Mouse (Mus musculus) small intestine, adult 2 months (tissue): ENCODE results near the gene Gpi1. TPM values are rescaled to one million over a fixed set of nuclear protein-coding genes. Genes with fewer than 3 reads are reported as not detected.
"Not testable (repeated sequence)": the region's sequence is repeated elsewhere in the genome, so short reads cannot be mapped to it uniquely, and the experiment has no call there.

Experiments used
- H3K27ac ChIP-seq: fragments of 200-500 bp; 2 replicates; pipeline ENCODE4 v1.5.1; 2012; ENCODE audit warnings: low read depth, low read length, control low read depth, inconsistent platforms; ENCODE audit not compliant: insufficient read depth
- H3K27me3 ChIP-seq: fragments of 200-500 bp; 2 replicates; pipeline ENCODE4 v1.6.1; 2012; ENCODE audit warnings: mild to moderate bottlenecking, moderate library complexity, low read length, inconsistent platforms; ENCODE audit not compliant: control insufficient read depth, insufficient read depth
- H3K36me3 ChIP-seq: fragments of 200-500 bp; 2 replicates; pipeline ENCODE4 v1.6.1; 2012; ENCODE audit warnings: mild to moderate bottlenecking, low read length, control low read depth, inconsistent platforms; ENCODE audit not compliant: control insufficient read depth, insufficient read depth
- H3K4me1 ChIP-seq: fragments of 200-500 bp; 2 replicates; pipeline ENCODE4 v1.6.1; 2012; ENCODE audit warnings: low read length, inconsistent platforms, mixed read lengths; ENCODE audit not compliant: control insufficient read depth, insufficient read depth, insufficient read length
- H3K4me3 ChIP-seq: fragments of 200-500 bp; 2 replicates; pipeline ENCODE4 v1.5.1; 2012; ENCODE audit warnings: low read depth, mild to moderate bottlenecking, control low read depth, inconsistent platforms, low read length, moderate library complexity
- CTCF ChIP-seq: fragments of 200-500 bp; IDR thresholded peaks from 2 replicates; pipeline ENCODE4 v1.5.1; 2012; ENCODE audit warnings: low read depth, mild to moderate bottlenecking, control low read depth, inconsistent platforms, low read length, moderate library complexity, mixed read lengths; ENCODE audit not compliant: insufficient replicate concordance, insufficient read length; ENCODE audit errors: extremely low read depth
- POLR2A ChIP-seq: fragments of 200-500 bp; IDR thresholded peaks from 2 replicates; pipeline ENCODE4 v1.6.1; 2012; ENCODE audit warnings: low read depth, mild to moderate bottlenecking, control low read depth, inconsistent platforms, low read length, moderate library complexity
- WGBS: fragments of 180-500 bp; shearing (Covaris S2); methylation state at CpG from one replicate; pipeline ENCODE4 v1.1.7; 2018; 5-methylcytosine and 5-hydroxymethylcytosine counted together
- polyA plus RNA-seq: library from polyadenylated mRNA; depleted of rRNA; stranded (reverse); fragments of >200 nt; gene quantifications from 2 replicates; pipeline ENCODE4 v1.2.3, GENCODE M21; 2012

The Gpi1 gene
- polyA plus RNA-seq, 1 experiment = 420 TPM

DNA sequence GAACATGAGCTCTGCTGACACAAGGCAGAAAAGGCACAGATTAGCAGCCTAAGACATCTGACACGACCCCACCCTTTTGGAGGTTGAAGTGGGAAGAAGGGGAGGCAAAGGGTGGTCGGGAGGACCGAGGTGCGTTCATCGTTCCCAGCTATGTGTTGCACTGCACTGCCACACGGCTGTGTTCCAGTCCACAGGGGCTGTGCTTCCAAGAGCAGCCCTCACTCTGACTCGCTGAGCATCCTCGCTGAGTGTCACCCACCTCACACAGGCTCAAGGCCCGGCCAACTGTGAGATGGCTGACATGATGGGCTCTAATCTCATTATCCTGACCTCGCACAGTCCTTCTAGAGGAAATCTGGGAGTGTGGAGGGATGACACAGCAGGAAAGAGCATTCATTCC lies 13.7 kb downstream of the Gpi1 start:
- no peaks in the 10 kb centered on the region for H3K27me3 ChIP-seq
- peak overlapping the region; percentile 58; the same call in 1 of the 2 replicates for H3K27ac ChIP-seq
- no peak overlapping the region for H3K4me3 ChIP-seq
- H3K4me1 ChIP-seq = peaks cover 46% of the 10 kb centered on the region
- H3K36me3 ChIP-seq = peaks cover 71% of the 10 kb centered on the region
- TF ChIP-seq CTCF = no peak
- TF ChIP-seq POLR2A = no peak
- WGBS = 91% methylated on average over 10 of the region's 10 CpGs

- 53% methylated on average over 9 of the region's 9 CpGs for WGBS
- Histone ChIP-seq H3K4me3 (no peak overlapping the region), H3K4me1 (peaks cover 46% of the 10 kb centered on the region), H3K36me3 (peaks cover 73% of the 10 kb centered on the region), H3K27ac (peak overlapping the region; percentile 58), H3K27me3 (no peaks in the 10 kb centered on the region)
- TF ChIP-seq CTCF (no peak), POLR2A (no peak)
These were observed 14.7 kb downstream of the Gpi1 start for GRCm38 (mm10) chr7:34215481-34215880.

DNA sequence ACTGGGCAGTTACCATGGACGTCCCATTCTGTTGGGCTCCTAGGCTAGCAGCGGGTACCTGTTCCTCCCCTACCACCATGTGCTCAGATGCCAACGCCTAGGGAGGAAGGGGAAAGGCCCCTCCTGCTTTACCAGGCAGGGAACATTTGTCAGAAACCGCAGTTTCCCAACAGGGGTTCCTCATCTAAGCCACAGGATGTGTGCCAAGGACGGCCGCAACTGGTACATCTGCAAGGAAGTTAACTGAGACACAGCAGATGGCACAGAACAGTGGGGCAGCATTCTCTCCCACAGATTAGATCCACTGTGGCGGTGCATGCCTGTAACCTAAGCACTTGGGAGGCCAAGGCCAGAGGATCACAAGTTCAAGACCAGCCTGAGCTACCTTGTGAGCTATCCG lies 15.5 kb downstream of the Gpi1 start:
- Histone ChIP-seq H3K4me3 (no peak overlapping the region), H3K27me3 (no peaks in the 10 kb centered on the region), H3K36me3 (peaks cover 72% of the 10 kb centered on the region), H3K4me1 (peaks cover 46% of the 10 kb centered on the region), H3K27ac (no peak overlapping the region; the same call in 1 of the 2 replicates)
- TF ChIP-seq CTCF (no peak), POLR2A (no peak)
- 86% methylated on average over 8 of the region's 8 CpGs for WGBS

- TF ChIP-seq POLR2A = no peak
- Histone ChIP-seq H3K27me3 (no peaks in the 10 kb centered on the region), H3K36me3 (peaks cover 72% of the 10 kb centered on the region), H3K4me3 (no peak overlapping the region), H3K4me1 (peaks cover 37% of the 10 kb centered on the region), H3K27ac (peak overlapping the region; percentile 65; the same call in 1 of the 2 replicates)
- WGBS = 49% methylated on average over 7 of the region's 7 CpGs
These were observed 16.9 kb downstream of the Gpi1 start for GRCm38 (mm10) chr7:34213281-34213680.

- no peaks in the 10 kb centered on the region for H3K27me3 ChIP-seq
- 90% methylated on average over 9 of the region's 9 CpGs for WGBS
These were observed 21.9 kb downstream of the Gpi1 start for GRCm38 (mm10) chr7:34208027-34208745.

DNA sequence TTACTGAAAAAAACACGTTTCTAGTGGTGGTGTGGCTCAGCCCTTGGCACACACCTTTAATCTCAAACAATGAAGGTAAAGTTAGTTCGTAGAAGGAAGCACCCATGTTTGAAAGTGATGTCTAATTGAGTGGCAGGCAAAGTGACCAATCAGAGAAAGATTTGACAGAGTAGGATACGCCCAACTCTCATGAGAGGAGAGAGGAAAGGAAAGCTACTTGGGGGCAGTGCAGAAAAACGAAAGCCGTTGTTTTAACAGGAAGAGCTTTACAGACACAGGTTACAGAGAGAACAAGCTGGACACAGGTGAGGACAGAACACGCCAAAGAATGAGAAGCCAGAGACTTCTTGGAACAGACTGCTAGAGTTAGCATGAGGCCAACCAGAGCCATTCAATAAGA lies 23.8 kb downstream of the Gpi1 start:
- Histone ChIP-seq H3K27me3 (no peaks in the 10 kb centered on the region), H3K4me3 (no peak overlapping the region), H3K4me1 (no peaks in the 10 kb centered on the region), H3K36me3 (peaks cover 81% of the 10 kb centered on the region), H3K27ac (no peak overlapping the region)
- TF ChIP-seq CTCF (no peak), POLR2A (no peak)
- 92% methylated on average over 6 of the region's 6 CpGs for WGBS

More at GRCm38 (mm10) chr7:34208027-34208745, 21.9 kb downstream of the Gpi1 start:
- H3K4me3 ChIP-seq = no peak overlapping the region
- no peak for TF ChIP-seq POLR2A
- peak; percentile 14; the same call in 1 of the 2 replicates for TF ChIP-seq CTCF
- H3K36me3 ChIP-seq = peaks cover 88% of the 10 kb centered on the region
- peaks cover 4% of the 10 kb centered on the region; the same call in 1 of the 2 replicates for H3K4me1 ChIP-seq
- no peak overlapping the region for H3K27ac ChIP-seq

DNA sequence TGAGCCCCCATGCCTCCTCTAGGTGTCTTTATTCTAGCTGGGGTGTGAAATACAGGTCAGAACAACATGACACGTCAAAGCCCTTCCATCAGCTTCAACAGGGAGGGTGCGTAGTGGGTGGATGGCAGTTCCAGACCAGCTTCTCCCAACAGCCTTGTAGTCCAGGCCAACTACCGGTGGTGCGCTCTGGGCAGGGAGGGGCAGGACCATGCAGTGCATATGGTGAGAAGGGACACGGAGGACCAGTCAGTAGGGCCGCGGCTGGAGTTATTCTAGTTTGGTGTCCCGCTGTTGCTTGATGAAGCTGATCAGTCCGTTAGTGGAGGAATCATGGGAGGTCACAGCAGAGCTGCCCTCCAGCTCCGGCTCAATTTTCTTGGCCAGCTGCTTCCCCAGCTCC lies 28.0 kb downstream of the Gpi1 start:
- 92% methylated on average over 10 of the region's 10 CpGs for WGBS
- H3K27ac ChIP-seq, H3K4me1 ChIP-seq, H3K4me3 ChIP-seq, H3K27me3 ChIP-seq: not testable (repeated sequence)
- H3K36me3 ChIP-seq = peaks cover 53% of the 10 kb centered on the region
